Mouse (Mus musculus) myocyte (in vitro differentiated cells): ENCODE measurements at regions not wholly inside any gene's neighbourhood (a gene's known extent, or its start where the extent isn't known, plus 50 kb on each side); places are given as distances from the start of the nearest gene placed in this dataset.
A peak's percentile ranks its signal among the peaks of the same experiment; 100 is the strongest.

Experiments used
- H3K27me3 ChIP-seq: one replicate; pipeline ENCODE4 v1.6.1; 2011; ENCODE audit not compliant: control insufficient read depth, insufficient read depth, insufficient read length
- H3K36me3 ChIP-seq: one replicate; pipeline ENCODE4 v1.6.1; 2011; ENCODE audit not compliant: control insufficient read depth, insufficient read depth
- H3K4me2 ChIP-seq: one replicate; pipeline ENCODE4 v1.6.1; 2011; ENCODE audit warnings: low read depth, control low read depth
- H3K4me3 ChIP-seq: one replicate; pipeline ENCODE4 v1.5.1; 2011; ENCODE audit warnings: mild to moderate bottlenecking, control low read depth, moderate library complexity
- H3K79me2 ChIP-seq: one replicate; pipeline ENCODE4 v1.6.1; 2011; ENCODE audit not compliant: control insufficient read depth, insufficient read depth
- H3ac ChIP-seq: one replicate; pipeline ENCODE4 v1.6.1; 2011; ENCODE audit not compliant: control insufficient read depth, insufficient read length
- CEBPB ChIP-seq: IDR thresholded peaks from 2 replicates; pipeline ENCODE4 v1.6.1; 2011; ENCODE audit warnings: mild to moderate bottlenecking, moderate library complexity; ENCODE audit not compliant: poor library complexity, insufficient read depth, severe bottlenecking
- E2F4 ChIP-seq: IDR thresholded peaks from one replicate; pipeline ENCODE4 v1.6.1; 2011; ENCODE audit warnings: mild to moderate bottlenecking, control low read depth, moderate library complexity; ENCODE audit not compliant: insufficient read depth
- MAX ChIP-seq: IDR thresholded peaks from one replicate; pipeline ENCODE4 v1.6.1; 2011; ENCODE audit warnings: low read depth, mild to moderate bottlenecking, control low read depth
- MYOD1 ChIP-seq, 3 experiments: IDR thresholded peaks; one replicate each; pipeline ENCODE4 v1.6.1; 2011; ENCODE audit warnings: control low read depth in 2 of 3, low read depth in 2 of 3, mild to moderate bottlenecking in 2 of 3, moderate library complexity in 1 of 3; ENCODE audit not compliant: insufficient read length in 2 of 3, control insufficient read depth in 1 of 3
- MYOG ChIP-seq, 3 experiments: IDR thresholded peaks; one replicate each; pipeline ENCODE4 v1.6.1; 2011; ENCODE audit warnings: control low read depth in 2 of 3, low read depth in 2 of 3, mild to moderate bottlenecking in 2 of 3; ENCODE audit not compliant: insufficient read length in 2 of 3, control insufficient read depth in 1 of 3, insufficient read depth in 1 of 3
- POLR2A ChIP-seq: IDR thresholded peaks from one replicate; pipeline ENCODE4 v1.6.1; 2011; ENCODE audit warnings: low read depth, mild to moderate bottlenecking, control low read depth, moderate library complexity; ENCODE audit not compliant: insufficient read length
- POLR2AphosphoS2 ChIP-seq: IDR thresholded peaks from one replicate; pipeline ENCODE4 v1.6.1; 2011; ENCODE audit warnings: low read depth, control low read depth; ENCODE audit not compliant: insufficient read length
- REST ChIP-seq: IDR thresholded peaks from one replicate; pipeline ENCODE4 v1.6.1; 2011; ENCODE audit warnings: mild to moderate bottlenecking, control low read depth, moderate library complexity; ENCODE audit not compliant: insufficient read depth, insufficient read length
- SRF ChIP-seq: IDR thresholded peaks from one replicate; pipeline ENCODE4 v1.6.1; 2011; ENCODE audit warnings: low read depth; ENCODE audit not compliant: control insufficient read depth, insufficient read length
- TCF12 ChIP-seq: IDR thresholded peaks from one replicate; pipeline ENCODE4 v1.6.1; 2011; ENCODE audit warnings: mild to moderate bottlenecking, control low read depth; ENCODE audit not compliant: poor library complexity, insufficient read depth, severe bottlenecking
- TCF3 ChIP-seq: IDR thresholded peaks from one replicate; pipeline ENCODE4 v1.6.1; 2011; ENCODE audit warnings: low read depth, control low read depth; ENCODE audit not compliant: insufficient read length
- USF1 ChIP-seq: IDR thresholded peaks from one replicate; pipeline ENCODE4 v1.6.1; 2011; ENCODE audit warnings: low read depth, mild to moderate bottlenecking, control low read depth, moderate library complexity

GRCm38 (mm10) chr1:51670009-51670408 is 191.8 kb upstream of the Nabp1 start:
- Histone ChIP-seq H3ac (no peak overlapping the region), H3K36me3 (no peaks in the 10 kb centered on the region), H3K27me3 (no peaks in the 10 kb centered on the region), H3K4me3 (no peak overlapping the region), H3K79me2 (no peaks in the 10 kb centered on the region), H3K4me2 (no peak overlapping the region)
- no peak for TF ChIP-seq REST
- TF ChIP-seq POLR2A, result no peak
- TF ChIP-seq CEBPB, result no peak
- TF ChIP-seq MYOD1 (IDR thresholded peaks at IDR 0.05; ENCODE audit: control insufficient read depth in 1 of 3, insufficient read length in 2 of 3, low read depth in 2 of 3), result no peak
- no peak for TF ChIP-seq POLR2AphosphoS2
- no peak for TF ChIP-seq USF1
- TF ChIP-seq TCF12, result no peak
- TF ChIP-seq SRF, result no peak
- no peak for TF ChIP-seq TCF3
- no peak for TF ChIP-seq MAX
- TF ChIP-seq MYOG (IDR thresholded peaks at IDR 0.05; ENCODE audit: control insufficient read depth in 1 of 3, insufficient read depth in 1 of 3, insufficient read length in 2 of 3, low read depth in 2 of 3), result no peak

- Histone ChIP-seq H3K4me2 (no peak overlapping the region), H3K36me3 (no peaks in the 10 kb centered on the region), H3ac (no peak overlapping the region), H3K27me3 (no peaks in the 10 kb centered on the region), H3K79me2 (no peaks in the 10 kb centered on the region), H3K4me3 (no peak overlapping the region)
- TF ChIP-seq POLR2AphosphoS2 (no peak), REST (no peak), CEBPB (no peak), MYOD1 (IDR thresholded peaks at IDR 0.05; ENCODE audit: control insufficient read depth in 1 of 3, insufficient read length in 2 of 3, low read depth in 2 of 3) (no peak), POLR2A (no peak), SRF (no peak)
Measured at GRCm38 (mm10) chr1:51668881-51669280, 190.7 kb upstream of the Nabp1 start.

GRCm38 (mm10) chr1:51660531-51660930 is 182.3 kb upstream of the Nabp1 start:
- no peak overlapping the region for H3K4me3 ChIP-seq
- H3K36me3 ChIP-seq, result no peaks in the 10 kb centered on the region
- no peak for TF ChIP-seq MYOD1 (IDR thresholded peaks at IDR 0.05; ENCODE audit: control insufficient read depth in 1 of 3, insufficient read length in 2 of 3, low read depth in 2 of 3)
- TF ChIP-seq TCF3, result no peak
- no peak for TF ChIP-seq MAX
- no peak for TF ChIP-seq REST
- no peak for TF ChIP-seq SRF
- TF ChIP-seq MYOG (IDR thresholded peaks at IDR 0.05; ENCODE audit: control insufficient read depth in 1 of 3, insufficient read depth in 1 of 3, insufficient read length in 2 of 3, low read depth in 2 of 3), result no peak
- no peak for TF ChIP-seq E2F4
- no peak for TF ChIP-seq POLR2AphosphoS2
- no peak for TF ChIP-seq CEBPB
- no peak for TF ChIP-seq TCF12
- no peak for TF ChIP-seq POLR2A
- TF ChIP-seq USF1, result no peak
- no peaks in the 10 kb centered on the region for H3K79me2 ChIP-seq
- H3K27me3 ChIP-seq, result no peaks in the 10 kb centered on the region
- no peak overlapping the region for H3ac ChIP-seq
- H3K4me2 ChIP-seq, result no peak overlapping the region

- Histone ChIP-seq H3K4me2 (no peak overlapping the region), H3K4me3 (no peak overlapping the region), H3K36me3 (no peaks in the 10 kb centered on the region), H3ac (no peak overlapping the region), H3K27me3 (no peaks in the 10 kb centered on the region), H3K79me2 (no peaks in the 10 kb centered on the region)
- TF ChIP-seq USF1 (no peak), SRF (no peak), MAX (no peak), TCF12 (no peak), MYOD1 (IDR thresholded peaks at IDR 0.05; ENCODE audit: control insufficient read depth in 1 of 3, insufficient read length in 2 of 3, low read depth in 2 of 3) (no peak), POLR2A (no peak), POLR2AphosphoS2 (no peak), CEBPB (no peak), E2F4 (no peak), REST (no peak), TCF3 (no peak), MYOG (IDR thresholded peaks at IDR 0.05; ENCODE audit: control insufficient read depth in 1 of 3, insufficient read depth in 1 of 3, insufficient read length in 2 of 3, low read depth in 2 of 3) (no peak)
Measured at GRCm38 (mm10) chr1:51657203-51657602, 179.0 kb upstream of the Nabp1 start.

- Histone ChIP-seq H3K79me2 (no peaks in the 10 kb centered on the region), H3K27me3 (no peaks in the 10 kb centered on the region), H3K4me2 (no peak overlapping the region), H3ac (no peak overlapping the region), H3K4me3 (no peak overlapping the region), H3K36me3 (no peaks in the 10 kb centered on the region)
- no peak for TF ChIP-seq POLR2A
- peak in 1 of 3 experiments; percentile 31 for TF ChIP-seq MYOD1 (IDR thresholded peaks at IDR 0.05; ENCODE audit: control insufficient read depth in 1 of 3, insufficient read length in 2 of 3, low read depth in 2 of 3)
Measured at GRCm38 (mm10) chr1:51650653-51650995, 172.4 kb upstream of the Nabp1 start.
